Mouse (Mus musculus) natural killer cell, adult 2 months (primary cell): ENCODE data around the gene Paox.
A peak's percentile ranks its signal among the peaks of the same experiment; 100 is the strongest.
"Not testable (repeated sequence)": the region's sequence is repeated elsewhere in the genome, so short reads cannot be mapped to it uniquely, and the experiment has no call there.

Source experiments
- DNase-seq, 2 experiments: peaks; one replicate each; pipeline ENCODE4 v3.0.0; 2022; ENCODE audit warnings: low spot score in 2 of 2

The Paox gene

GRCm38 (mm10) chr7:140120484-140120883 is 4.9 kb downstream of the Paox start:
- DNase-seq, result no peak

DNA sequence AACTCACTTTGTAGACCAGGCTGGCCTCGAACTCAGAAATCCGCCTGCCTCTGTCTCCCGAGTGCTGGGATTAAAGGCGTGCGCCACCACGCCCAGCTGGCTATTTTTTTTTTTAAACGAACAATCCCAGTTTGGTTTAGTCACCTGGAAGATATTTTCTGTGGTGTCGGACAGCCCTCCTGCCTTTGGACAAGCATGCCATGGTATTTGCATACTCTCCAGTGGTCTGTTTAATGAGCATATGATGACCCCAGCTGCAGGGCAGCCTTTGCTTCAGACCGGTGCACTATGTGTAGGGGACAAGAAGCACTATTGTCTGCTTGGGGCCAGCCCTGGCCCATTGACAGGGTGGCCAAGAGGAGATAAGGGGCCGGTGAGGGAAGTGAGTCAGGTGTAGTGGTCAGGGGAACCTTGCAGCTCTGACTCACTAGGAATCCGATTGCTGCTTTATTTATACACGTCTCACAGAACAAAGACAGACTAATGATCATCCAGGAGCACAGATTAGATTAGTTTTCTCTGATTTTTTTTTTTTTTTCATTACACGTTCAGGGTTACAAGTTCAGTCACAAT is 5.8 kb downstream of the Paox start:
- no peak for DNase-seq

DNA sequence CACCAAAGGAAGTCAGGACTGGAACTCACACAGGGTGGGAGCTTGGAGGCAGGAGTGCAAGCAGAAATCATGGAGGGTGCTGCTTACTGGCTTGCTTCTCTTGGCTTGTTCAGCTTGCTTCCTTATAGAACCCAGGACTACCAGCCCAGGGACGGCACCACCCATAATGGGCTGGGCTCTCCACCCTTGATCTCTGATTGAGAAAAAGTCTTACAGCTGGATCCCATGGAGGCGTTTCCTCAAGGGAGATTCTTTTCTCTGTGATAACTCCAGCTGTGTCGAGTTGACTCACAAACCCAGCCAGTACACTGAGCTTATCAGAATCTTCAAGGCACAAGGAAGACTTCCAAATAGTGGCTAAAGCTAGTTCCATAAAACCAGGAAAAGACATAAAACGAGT is 7.2 kb downstream of the Paox start:
- DNase-seq, result no peak

GRCm38 (mm10) chr7:140124382-140124781 is 8.8 kb downstream of the Paox start:
- no peak for DNase-seq

DNA sequence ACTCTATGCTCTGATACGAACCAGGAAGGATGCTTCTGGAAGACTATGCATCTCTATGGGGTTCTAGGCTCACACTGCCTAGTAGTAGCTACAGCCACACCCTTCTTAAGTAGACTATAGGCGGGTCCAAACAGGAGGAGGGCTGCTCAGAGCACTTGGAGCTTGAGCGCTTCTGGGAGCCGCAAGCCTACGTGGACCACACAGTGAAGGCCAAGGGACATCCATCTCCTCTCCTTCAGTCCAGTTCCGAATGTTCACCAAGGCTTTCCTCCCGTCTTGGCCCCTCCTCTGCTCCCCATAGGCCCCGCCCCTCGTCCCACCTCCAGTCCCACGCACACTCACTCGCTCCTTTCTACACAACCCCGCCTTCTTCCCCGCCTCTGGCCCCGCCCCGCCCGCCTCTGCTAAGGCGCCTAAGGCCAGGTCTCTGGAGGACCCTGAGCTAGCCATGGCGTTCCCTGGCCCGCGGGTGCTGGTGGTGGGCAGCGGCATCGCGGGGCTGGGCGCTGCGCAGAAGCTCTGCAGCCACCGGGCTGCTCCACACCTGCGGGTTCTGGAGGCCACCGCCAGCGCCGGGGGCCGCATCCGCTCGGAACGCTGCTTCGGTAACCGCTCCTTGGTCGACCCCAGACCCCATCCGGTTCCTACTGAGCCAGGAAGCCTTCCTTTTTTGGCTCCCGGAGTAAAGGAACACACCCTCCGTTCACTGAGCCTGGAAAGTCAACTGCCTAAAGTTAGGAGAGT is 9.9 kb downstream of the Paox start:
- DNase-seq, result peak; percentile 81 to 89

DNA sequence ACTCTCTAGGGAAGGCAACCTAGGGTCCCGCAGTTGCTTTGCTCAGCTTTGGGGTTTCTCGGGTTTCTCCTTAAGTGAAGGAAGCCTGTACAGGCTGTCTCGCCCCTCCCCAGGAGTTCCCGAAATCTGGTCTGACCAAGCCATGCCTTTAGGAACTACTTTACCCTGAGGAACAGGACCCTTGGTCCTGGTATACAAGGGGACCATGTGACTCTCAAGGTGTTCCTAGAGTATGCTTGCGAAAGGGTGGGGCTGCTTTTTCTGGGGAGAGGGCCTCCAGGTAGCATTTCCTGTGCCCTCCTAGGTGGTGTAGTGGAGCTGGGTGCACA is 10.4 kb downstream of the Paox start:
- DNase-seq, result no peak

GRCm38 (mm10) chr7:140126934-140127333 is 11.3 kb downstream of the Paox start:
- no peak for DNase-seq

DNA sequence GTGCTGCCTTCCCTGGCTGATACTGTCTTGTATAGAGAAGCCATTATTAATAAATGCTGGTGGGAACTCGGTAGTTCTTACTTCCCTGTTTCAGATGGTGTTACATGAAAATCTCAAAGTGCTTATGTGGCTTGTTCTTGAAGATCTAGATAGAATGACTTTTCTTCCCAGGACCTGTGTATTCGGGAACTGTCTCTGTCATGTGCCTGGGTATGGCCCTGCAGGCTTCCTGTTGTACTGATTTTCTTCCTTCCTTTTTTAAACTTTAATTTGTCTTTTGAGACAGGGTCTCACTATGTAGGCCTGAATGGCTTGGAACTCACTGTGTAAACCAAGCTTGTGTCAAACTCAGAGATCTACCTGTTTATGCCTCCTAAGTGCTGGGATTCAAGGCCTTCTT is 12.3 kb downstream of the Paox start:
- DNase-seq, result no peak

DNA sequence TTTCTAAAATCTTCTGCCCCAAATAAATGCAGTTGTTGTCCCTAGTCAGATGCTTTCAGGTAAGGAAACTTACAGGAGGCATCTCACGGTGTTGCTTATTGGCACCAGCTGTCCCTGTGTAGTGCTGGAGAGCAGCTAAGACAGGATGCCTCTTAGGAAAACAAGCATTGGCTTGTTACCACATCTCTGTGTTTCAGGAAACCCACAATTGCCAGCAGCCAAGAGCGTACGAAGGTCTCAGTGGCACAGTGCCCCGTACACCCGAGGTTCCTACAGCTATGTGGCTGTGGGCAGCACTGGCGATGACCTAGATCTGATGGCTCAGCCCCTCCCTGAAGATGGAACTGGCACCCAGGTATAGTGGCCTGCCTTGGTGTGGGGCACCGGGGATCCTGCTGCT is 16.6 kb downstream of the Paox start:
- DNase-seq, result not testable (repeated sequence)

DNA sequence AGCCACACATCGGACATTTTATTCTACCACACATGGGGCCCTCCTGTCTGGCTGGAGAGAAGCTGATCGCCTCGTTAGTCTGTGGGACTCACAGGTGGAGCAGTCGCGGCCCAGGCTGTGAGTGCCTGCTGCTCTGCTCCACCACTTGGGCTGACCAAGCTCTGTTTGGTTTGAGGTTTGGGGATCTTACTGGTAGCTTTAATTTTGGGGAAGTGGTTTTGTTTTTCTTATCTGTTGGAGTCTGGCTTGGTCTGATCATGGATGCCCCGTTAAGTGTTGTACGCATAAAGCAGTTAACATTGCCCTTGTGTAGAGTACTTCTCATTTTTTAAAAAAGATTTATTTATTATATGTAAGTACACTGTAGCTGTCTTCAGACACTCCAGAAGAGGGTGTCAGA is 18.4 kb downstream of the Paox start:
- not testable (repeated sequence) for DNase-seq

DNA sequence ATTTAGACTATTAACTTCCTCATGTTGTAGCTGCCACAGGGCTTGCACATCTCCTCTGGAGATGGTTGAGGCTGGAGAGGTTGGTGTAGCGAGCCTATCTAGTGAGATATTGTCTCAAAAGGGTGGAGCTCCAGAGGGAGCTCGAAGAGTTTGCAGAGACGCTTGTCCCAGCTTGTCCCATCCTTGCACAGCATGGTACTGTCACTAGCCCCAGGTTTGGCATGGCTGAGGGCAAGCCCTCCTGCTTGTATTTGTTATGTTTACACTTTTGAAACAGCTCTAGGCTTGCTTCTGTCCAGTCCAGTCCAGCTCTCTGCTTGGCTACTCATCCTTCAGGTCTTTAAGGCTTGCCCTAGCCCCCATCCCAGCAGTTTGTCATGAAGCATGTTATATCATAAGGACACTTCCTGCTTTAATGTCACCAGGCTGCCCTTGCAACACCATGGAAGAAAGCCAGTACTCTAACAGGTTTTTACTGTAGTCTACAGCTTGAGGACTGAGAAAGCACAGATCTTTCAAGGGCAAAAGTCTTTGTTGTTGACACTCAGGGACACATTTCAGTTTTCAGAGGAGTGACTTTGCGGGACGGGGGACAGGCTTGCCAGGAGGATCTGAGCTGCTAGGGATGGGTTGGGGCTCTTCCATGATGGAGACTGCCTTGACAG is 19.6 kb downstream of the Paox start:
- DNase-seq, result no peak

DNA sequence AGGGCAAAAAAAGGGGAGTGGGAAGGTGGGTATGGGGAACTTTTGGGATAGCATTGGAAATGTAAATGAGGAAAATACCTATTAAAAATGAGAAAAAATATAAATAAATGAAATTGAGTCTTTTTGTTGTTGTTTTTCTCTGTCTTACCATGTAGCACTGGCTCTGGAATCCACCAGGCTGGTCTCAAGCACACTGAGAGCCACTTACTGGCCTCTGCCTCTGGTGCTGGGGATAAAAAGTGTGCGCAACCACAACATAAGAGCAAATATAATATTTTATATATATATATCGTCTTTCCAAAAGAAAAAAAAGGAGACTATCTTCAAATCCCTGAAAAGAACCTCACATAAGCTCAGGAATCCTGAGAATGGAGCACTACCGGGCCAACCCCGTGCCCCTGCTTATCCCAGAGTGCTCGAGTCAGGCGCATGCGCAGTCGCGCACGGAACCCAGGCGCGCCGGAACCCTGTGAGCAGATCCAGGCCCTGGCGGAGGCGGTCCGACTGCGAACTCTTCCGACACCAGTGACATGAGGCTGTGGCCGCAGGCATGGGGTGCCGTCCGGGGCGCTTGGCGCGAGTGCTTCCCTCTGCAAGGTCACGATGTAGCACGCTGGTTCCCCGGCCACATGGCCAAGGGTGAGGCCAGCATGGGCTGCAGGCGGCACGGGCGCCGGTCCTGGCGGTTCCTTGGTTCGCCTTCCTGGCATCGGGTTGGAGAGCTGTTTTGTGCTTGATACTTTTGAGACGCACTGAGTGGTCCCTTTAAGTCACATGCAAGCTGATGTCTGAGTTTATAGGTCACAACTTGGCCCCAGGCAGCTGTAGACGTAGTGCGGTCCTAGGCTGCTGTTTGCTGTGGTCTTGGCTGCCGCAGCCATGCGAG is 21.8 kb downstream of the Paox start, which contains the start of gene Mtg1:
Gene Mtg1, plus strand, starts transcription at position 430 of the 886 bp plus-strand sequence.
- peak; percentile 95 to 96 for DNase-seq

DNA sequence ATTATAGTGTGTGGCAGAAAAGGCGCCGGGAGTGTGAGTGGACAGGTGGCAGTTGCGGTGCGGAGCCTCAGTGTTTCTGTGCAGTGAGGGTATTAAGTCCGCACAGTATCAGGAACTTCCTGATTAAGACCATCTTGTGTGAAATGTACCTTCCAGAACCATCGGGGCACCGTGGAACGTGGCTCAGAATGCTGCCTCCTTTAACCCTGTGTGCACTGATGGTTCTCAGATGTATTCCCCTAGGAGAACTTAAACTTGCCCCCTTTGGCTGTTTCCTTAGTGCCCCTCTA is 22.4 kb downstream of the Paox start:
- no peak for DNase-seq

DNA sequence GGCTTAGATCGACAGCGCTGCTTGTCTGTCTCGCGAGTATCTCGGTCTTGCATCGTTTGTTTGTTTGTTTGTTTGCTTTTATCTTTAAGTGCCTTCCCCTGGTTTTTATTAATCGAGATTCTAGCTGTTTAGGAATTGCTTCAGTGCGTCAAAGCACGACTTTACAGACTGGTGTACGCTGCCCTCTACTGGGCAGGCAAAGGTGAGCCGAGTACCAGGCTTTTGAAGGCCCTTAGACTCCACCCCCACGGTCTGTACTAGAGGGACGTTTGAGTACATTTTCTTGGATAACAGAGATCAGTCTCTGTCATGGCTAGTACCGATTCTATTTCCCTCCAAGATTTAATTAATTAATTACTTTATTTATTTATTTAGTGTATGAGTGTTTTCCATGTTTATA is 25.8 kb downstream of the Paox start:
- peak; percentile 57 to 74 for DNase-seq

DNA sequence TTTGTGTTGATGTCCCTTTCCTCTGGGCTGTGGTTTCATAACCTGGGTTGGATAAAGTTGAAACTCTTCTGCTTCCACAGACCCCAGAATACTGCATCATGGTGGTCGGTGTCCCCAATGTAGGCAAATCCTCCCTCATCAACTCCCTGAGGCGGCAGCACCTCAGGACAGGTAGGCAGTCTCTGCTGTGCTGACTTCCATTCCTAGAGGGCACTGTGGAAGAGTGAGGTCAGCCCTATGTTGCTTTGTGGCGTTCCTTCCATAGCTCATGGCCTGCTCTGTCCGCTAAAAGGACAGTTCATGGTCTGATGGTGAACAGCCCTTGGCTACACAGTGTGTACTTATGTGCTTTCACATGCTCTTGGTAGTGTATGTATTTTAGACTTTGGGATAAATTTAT is 29.0 kb downstream of the Paox start:
- DNase-seq, result no peak

GRCm38 (mm10) chr7:140153383-140153782 is 37.8 kb downstream of the Paox start:
- DNase-seq, result no peak

GRCm38 (mm10) chr7:140153829-140154217 is 38.2 kb downstream of the Paox start:
- no peak for DNase-seq

DNA sequence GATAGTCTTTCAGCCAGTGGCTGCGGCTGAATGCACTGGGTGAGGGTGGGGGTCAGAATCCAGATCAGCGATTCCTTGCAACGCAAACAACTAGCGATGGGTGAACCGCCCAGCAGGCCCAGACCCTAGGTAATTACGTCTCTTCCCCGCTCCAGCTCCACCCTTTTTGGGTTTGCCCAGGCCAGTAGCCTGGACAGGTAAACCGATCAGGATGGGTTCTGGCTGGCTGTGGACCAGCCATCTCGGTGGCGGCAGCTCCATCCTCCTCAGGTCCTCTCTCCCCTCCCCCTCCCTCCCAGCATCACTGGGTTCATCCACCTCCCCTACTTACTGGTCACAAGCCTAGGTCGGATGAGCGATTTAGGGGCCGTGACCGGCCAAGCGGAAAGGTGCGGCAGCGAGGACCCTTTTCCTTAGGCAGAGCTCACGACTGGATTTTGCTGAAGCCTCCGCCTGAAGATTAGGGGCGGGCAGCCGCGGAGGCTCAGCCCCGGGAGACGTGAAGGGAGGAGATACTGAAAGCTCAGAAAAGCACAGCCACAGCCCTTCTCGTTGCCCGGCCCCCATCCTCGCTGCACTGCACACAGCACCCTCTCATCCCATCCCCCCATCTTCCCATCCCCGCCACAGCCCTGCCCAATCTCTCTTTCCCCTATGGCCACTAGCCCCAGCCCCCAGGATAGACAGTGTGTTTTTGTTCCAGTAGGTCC is 38.8 kb downstream of the Paox start, which contains the start of gene Sprn:
Gene Sprn, minus strand, starts transcription at position 660 of the 710 bp plus-strand sequence.
- DNase-seq, result no peak

DNA sequence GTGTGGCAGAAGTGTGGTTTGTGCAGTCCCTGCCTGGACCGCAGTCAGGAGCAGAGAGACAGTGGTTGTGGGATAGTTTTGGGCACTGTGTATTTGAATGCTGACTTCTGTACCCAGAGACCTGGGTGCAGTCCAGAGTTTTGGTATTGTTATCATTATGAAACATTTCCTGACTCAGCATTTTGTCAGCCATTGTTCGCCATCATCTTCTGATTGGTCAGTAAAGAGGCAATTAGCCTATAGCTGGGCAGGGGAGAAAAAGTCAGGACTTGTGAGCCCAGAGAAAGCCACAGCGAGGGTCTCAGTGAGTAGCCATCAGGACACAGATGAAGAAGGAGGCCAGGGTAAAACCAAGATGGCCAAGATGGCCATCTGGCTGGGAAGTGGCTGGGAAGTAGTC is 44.8 kb downstream of the Paox start:
- DNase-seq, result no peak

- no peak for DNase-seq
These were observed 49.1 kb downstream of the Paox start, which contains the start of gene Olfr522 for GRCm38 (mm10) chr7:140164664-140165063. Olfr522 (minus strand) TSS chr7:140164764.

GRCm38 (mm10) chr7:140167950-140168349 is 52.4 kb downstream of the Paox start:
- DNase-seq, result no peak

- DNase-seq, result no peak
These were observed 53.8 kb downstream of the Paox start for GRCm38 (mm10) chr7:140169386-140169785.
